ENCODE assay signal across 8 mouse cellular contexts in genomic region chr3:102194291-102195051, GRCm38 (mm10). TPM values are rescaled to one million over a fixed set of nuclear protein-coding genes. Genes with fewer than 3 reads are reported as not detected.
DNase-seq lines count a peak whose midpoint lies in the region; ATAC-seq and TF ChIP-seq lines count a peak whose summit lies in the region.

No protein-coding gene starts in this region.

- 25% methylated on average over 11 of the region's 11 CpGs for WGBS in kidney, embryonic 15.5 days
- 6% methylated on average over 11 of the region's 11 CpGs for WGBS in embryonic facial prominence, embryonic 13.5 days
- WGBS in hindbrain, postnatal 0 days = 7% methylated on average over 11 of the region's 11 CpGs
- WGBS in neural tube, embryonic 13.5 days = 3% methylated on average over 11 of the region's 11 CpGs

- ATAC-seq in kidney, embryonic 15.5 days (replicated peaks; ENCODE audit: low FRiP score) = no peak
- ATAC-seq in embryonic facial prominence, embryonic 13.5 days (ENCODE audit: insufficient number of reproducible peaks, insufficient read depth, low FRiP score, low TSS enrichment, low read depth) = no peak
- ATAC-seq in hindbrain, postnatal 0 days = peak; percentile 60; the same call in 1 of the 2 replicates
- ATAC-seq in neural tube, embryonic 13.5 days (ENCODE audit: low read depth) = peak; percentile 55

- no peak overlapping the region for H3K9ac ChIP-seq in kidney, embryonic 15.5 days
- H3K9ac ChIP-seq in embryonic facial prominence, embryonic 13.5 days = peak overlapping the region; percentile 32; the same call in 1 of the 2 replicates
- no peak overlapping the region for H3K9ac ChIP-seq in hindbrain, postnatal 0 days (replicated peaks; ENCODE audit: low read length)
- peak overlapping the region; percentile 46; the same call in 1 of the 2 replicates for H3K9ac ChIP-seq in neural tube, embryonic 13.5 days

- H3K36me3 ChIP-seq in kidney, embryonic 15.5 days = no peaks in the 10 kb centered on the region
- H3K36me3 ChIP-seq in embryonic facial prominence, embryonic 13.5 days = peaks cover 10% of the 10 kb centered on the region
- H3K36me3 ChIP-seq in hindbrain, postnatal 0 days (ENCODE audit: insufficient read depth, low read length) = no peaks in the 10 kb centered on the region
- no peaks in the 10 kb centered on the region for H3K36me3 ChIP-seq in neural tube, embryonic 13.5 days

- H3K4me1 ChIP-seq in kidney, embryonic 15.5 days = peaks cover 93% of the 10 kb centered on the region
- peaks cover 70% of the 10 kb centered on the region for H3K4me1 ChIP-seq in embryonic facial prominence, embryonic 13.5 days
- H3K4me1 ChIP-seq in hindbrain, postnatal 0 days (ENCODE audit: insufficient read depth, low read length) = peaks cover 20% of the 10 kb centered on the region
- peaks cover 82% of the 10 kb centered on the region for H3K4me1 ChIP-seq in neural tube, embryonic 13.5 days (replicated peaks)

- peak overlapping the region; percentile 47 for H3K4me2 ChIP-seq in kidney, embryonic 15.5 days
- peak overlapping the region; percentile 42 for H3K4me2 ChIP-seq in embryonic facial prominence, embryonic 13.5 days
- peak overlapping the region; percentile 29 for H3K4me2 ChIP-seq in hindbrain, postnatal 0 days (ENCODE audit: low read depth, low read length)
- peak overlapping the region; percentile 38 for H3K4me2 ChIP-seq in neural tube, embryonic 13.5 days

- TF ChIP-seq CTCF in hindbrain, postnatal 0 days (IDR thresholded peaks at IDR 0.05; ENCODE audit: low read depth) = peak; percentile 46

- peak overlapping the region; percentile 88 for H3K27ac ChIP-seq in kidney, embryonic 15.5 days
- peak overlapping the region; percentile 85 for H3K27ac ChIP-seq in embryonic facial prominence, embryonic 13.5 days
- peak overlapping the region; percentile 52; the same call in 1 of the 2 replicates for H3K27ac ChIP-seq in hindbrain, postnatal 0 days
- H3K27ac ChIP-seq in neural tube, embryonic 13.5 days (replicated peaks) = peak overlapping the region; percentile 81

- peaks cover 2% of the 10 kb centered on the region; the same call in 1 of the 2 replicates for H3K27me3 ChIP-seq in kidney, embryonic 15.5 days
- peaks cover 10% of the 10 kb centered on the region; the same call in 1 of the 2 replicates for H3K27me3 ChIP-seq in embryonic facial prominence, embryonic 13.5 days
- H3K27me3 ChIP-seq in hindbrain, postnatal 0 days (ENCODE audit: insufficient read depth, low read length) = no peaks in the 10 kb centered on the region
- peaks cover 63% of the 10 kb centered on the region for H3K27me3 ChIP-seq in neural tube, embryonic 13.5 days

- intact Hi-C loops in left cerebral cortex, postnatal 10 days (cut with DNase I) = no loop called here

- no peak for DNase-seq in kidney, postnatal 25 days
- DNase-seq in hindbrain, postnatal 0 days (ENCODE audit: low spot score) = peak; percentile 69
- DNase-seq in layer of hippocampus, adult 9-10 months (ENCODE audit: low spot score) = no peak
- DNase-seq in spleen, postnatal 14 days (ENCODE audit: low spot score in 2 of 2) = no peak
- DNase-seq in left cerebral cortex, postnatal 10 days (ENCODE audit: extremely low spot score in 1 of 2, low spot score in 2 of 2) = no peak

- no peak overlapping the region for H3K4me3 ChIP-seq in kidney, embryonic 15.5 days (replicated peaks)
- H3K4me3 ChIP-seq in embryonic facial prominence, embryonic 13.5 days = no peak overlapping the region; the same call in 1 of the 2 replicates
- no peak overlapping the region for H3K4me3 ChIP-seq in hindbrain, postnatal 0 days (ENCODE audit: low read length)
- no peak overlapping the region for H3K4me3 ChIP-seq in neural tube, embryonic 13.5 days

- no peaks in the 10 kb centered on the region for H3K9me3 ChIP-seq in kidney, embryonic 15.5 days (replicated peaks)
- H3K9me3 ChIP-seq in embryonic facial prominence, embryonic 13.5 days = no peaks in the 10 kb centered on the region
- no peaks in the 10 kb centered on the region for H3K9me3 ChIP-seq in hindbrain, postnatal 0 days (ENCODE audit: low read length)
- no peaks in the 10 kb centered on the region for H3K9me3 ChIP-seq in neural tube, embryonic 13.5 days

RNA-seq across cellular contexts. Expression of gene Vangl1, which starts 10.0 kb away (rescaled TPM):
- 19.6 and 23.5 TPM in 2 replicates for polyA plus RNA-seq in kidney, embryonic 15.5 days (2015; fragmentation: Nextera tagmentation; extraction: Ambion mirVana)
- 13.9 and 15.4 TPM in 2 replicates for polyA plus RNA-seq in embryonic facial prominence, embryonic 13.5 days (2015; fragmentation: Nextera tagmentation; extraction: Ambion mirVana)
- total RNA-seq in hindbrain, postnatal 0 days (2014; rRNA removed) = 9.4 and 13.5 TPM in 2 replicates
- 7.5 and 8.0 TPM in 2 replicates for polyA plus RNA-seq in hindbrain, postnatal 0 days (2015; fragmentation: Nextera tagmentation; extraction: Ambion mirVana)
- polyA plus RNA-seq in neural tube, embryonic 13.5 days (2015; fragmentation: Nextera tagmentation; extraction: Ambion mirVana) = 10.5 and 11.0 TPM in 2 replicates
- 1 to 10 TPM; 2.9 to 7.9 TPM for total RNA-seq in left cerebral cortex, postnatal 10 days (2021)

Comparison
In these comparisons a context has a peak if more than half of its experiments do, and no peak if none do; other contexts are left out.
1. ATAC-seq: peak in hindbrain, postnatal 0 days (single experiment) and neural tube, embryonic 13.5 days (single experiment); none in kidney, embryonic 15.5 days (single experiment) and embryonic facial prominence, embryonic 13.5 days (single experiment).
2. H3K9ac ChIP-seq: peak in embryonic facial prominence, embryonic 13.5 days (single experiment) and neural tube, embryonic 13.5 days (single experiment); none in kidney, embryonic 15.5 days (single experiment) and hindbrain, postnatal 0 days (single experiment).
3. Peak in every context shown above with its lines, with median percentiles within 50 percentile points of each other: H3K27ac ChIP-seq and H3K4me2 ChIP-seq.